Mouse (Mus musculus) retina, embryonic 14.5 days (tissue): Measurements from ENCODE around the gene Rbms3.

Experiments
- DNase-seq: peaks from one replicate; pipeline ENCODE4 v3.0.0-alpha.2; 2015; ENCODE audit warnings: low spot score

Gene Rbms3

GRCm38 (mm10) chr9:117629771-117630170, at the start of gene Rbms3:
TSS of gene Rbms3 (minus strand) at chr9:117629913.
- no peak for DNase-seq

- DNase-seq: no peak
Observed at GRCm38 (mm10) chr9:117673311-117673710, 43.6 kb upstream of the Rbms3 start.

GRCm38 (mm10) chr9:117654626-117655025, 24.9 kb upstream of the Rbms3 start:
- DNase-seq: no peak

GRCm38 (mm10) chr9:117653641-117654040, 23.9 kb upstream of the Rbms3 start:
- no peak for DNase-seq

GRCm38 (mm10) chr9:117646131-117646530, 16.4 kb upstream of the Rbms3 start:
- no peak for DNase-seq

- no peak for DNase-seq
Observed at GRCm38 (mm10) chr9:117641090-117641782, 11.5 kb upstream of the Rbms3 start.

GRCm38 (mm10) chr9:117638623-117639185, 9.0 kb upstream of the Rbms3 start:
- no peak for DNase-seq

- no peak for DNase-seq
Observed at GRCm38 (mm10) chr9:117636492-117636891, 6.8 kb upstream of the Rbms3 start.

GRCm38 (mm10) chr9:117627173-117627572, 2.5 kb downstream of the Rbms3 start:
- DNase-seq: no peak

- DNase-seq: no peak
Observed at GRCm38 (mm10) chr9:117600781-117601180, 28.9 kb downstream of the Rbms3 start.

GRCm38 (mm10) chr9:117599341-117599740, 30.4 kb downstream of the Rbms3 start:
- no peak for DNase-seq

GRCm38 (mm10) chr9:117596162-117596561, 33.6 kb downstream of the Rbms3 start:
- DNase-seq: no peak

- no peak for DNase-seq
Observed at GRCm38 (mm10) chr9:117585345-117585744, 44.4 kb downstream of the Rbms3 start.

GRCm38 (mm10) chr9:117583638-117584037, 46.1 kb downstream of the Rbms3 start:
- peak; percentile 63 for DNase-seq

GRCm38 (mm10) chr9:117582591-117582990, 47.1 kb downstream of the Rbms3 start:
- peak; percentile 81 for DNase-seq

- no peak for DNase-seq
Observed at GRCm38 (mm10) chr9:117571186-117571855, 58.4 kb downstream of the Rbms3 start.

GRCm38 (mm10) chr9:117570240-117570821, 59.4 kb downstream of the Rbms3 start:
- no peak for DNase-seq

GRCm38 (mm10) chr9:117566293-117566692, 63.4 kb downstream of the Rbms3 start:
- DNase-seq: no peak

- DNase-seq: no peak
Observed at GRCm38 (mm10) chr9:117558562-117558961, 71.2 kb downstream of the Rbms3 start.

GRCm38 (mm10) chr9:117554356-117554755, 75.4 kb downstream of the Rbms3 start:
- DNase-seq: no peak

GRCm38 (mm10) chr9:117529281-117529680, 100.4 kb downstream of the Rbms3 start:
- no peak for DNase-seq

GRCm38 (mm10) chr9:117508941-117509340, 120.8 kb downstream of the Rbms3 start:
- DNase-seq: peak; percentile 16

GRCm38 (mm10) chr9:117491866-117492265, 137.8 kb downstream of the Rbms3 start:
- DNase-seq: no peak
